Comparison of ENCODE assay signal across 8 mouse cellular contexts in the genomic region with DNA sequence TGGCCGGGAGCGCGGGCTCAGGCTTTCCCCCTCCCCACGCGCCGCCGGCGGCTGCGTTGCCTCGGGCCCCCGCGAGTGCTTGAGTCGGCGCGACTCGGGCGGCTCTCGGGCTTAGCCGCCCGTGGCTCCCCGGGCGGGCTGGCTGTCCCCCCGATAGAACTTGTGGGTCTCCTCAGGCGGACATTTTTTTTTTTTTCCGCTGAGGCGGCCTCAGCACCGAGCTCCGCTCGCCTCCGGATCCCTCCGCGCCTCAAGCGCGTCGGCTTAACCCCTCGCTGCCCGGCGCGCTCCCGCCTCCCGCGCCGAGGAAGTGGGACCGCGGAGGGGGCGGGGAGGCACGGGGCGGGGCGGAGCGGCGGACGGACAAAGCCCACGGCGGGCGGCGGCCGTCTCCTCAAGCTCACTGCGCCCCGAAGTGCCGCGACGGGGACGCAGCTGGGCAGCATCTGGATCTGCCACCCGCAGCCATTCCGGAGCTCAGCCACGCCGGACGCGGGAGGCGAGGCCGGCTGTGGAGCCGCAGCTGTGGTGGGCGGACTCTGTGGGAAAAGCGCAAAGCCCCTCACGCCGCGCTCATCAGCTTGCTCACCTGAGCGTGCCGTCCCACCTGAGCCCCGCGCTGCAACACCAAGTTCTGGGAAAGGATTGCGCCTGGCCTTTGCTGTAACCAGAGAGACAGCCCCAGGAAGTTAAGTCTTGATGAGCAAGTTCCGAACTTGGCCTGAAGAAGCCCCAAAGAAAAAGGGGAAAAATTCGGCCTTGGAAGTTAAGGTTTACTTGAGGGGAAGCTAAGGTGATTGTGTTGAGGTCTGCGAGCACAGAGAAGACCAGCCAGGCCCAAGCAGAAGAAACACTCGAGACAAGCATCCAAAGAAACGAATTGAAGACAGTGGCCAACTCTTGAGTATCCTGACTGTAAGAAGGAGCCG. TPM values are rescaled to one million over a fixed set of nuclear protein-coding genes. Genes with fewer than 3 reads are reported as not detected.
A peak's percentile ranks its signal among the peaks of the same experiment; 100 is the strongest.
DNase-seq lines count a peak whose midpoint lies in the region; ATAC-seq and TF ChIP-seq lines count a peak whose summit lies in the region.

A gene (minus strand): TSS at position 250 of the 929 bp plus-strand sequence.

- no peaks in the 10 kb centered on the region for H3K9me3 ChIP-seq in erythroblast, embryonic 14.5 days (ENCODE audit: control insufficient read depth, low read length)
- no peaks in the 10 kb centered on the region for H3K9me3 ChIP-seq in heart, embryonic 11.5 days (replicated peaks; ENCODE audit: control insufficient read depth, low read length)
- no peaks in the 10 kb centered on the region for H3K9me3 ChIP-seq in kidney, embryonic 15.5 days (replicated peaks)

- peak within 1 kb of the TSS; percentile 88 for H3K4me2 ChIP-seq in heart, embryonic 11.5 days
- peak within 1 kb of the TSS; percentile 65 for H3K4me2 ChIP-seq in kidney, embryonic 15.5 days

- peaks cover 7% of the 10 kb centered on the region for H3K79me2 ChIP-seq in liver, adult 2 months (ENCODE audit: control insufficient read depth, insufficient read depth, low read length)

- ATAC-seq in heart, embryonic 11.5 days (replicated peaks; ENCODE audit: insufficient number of reproducible peaks, low FRiP score, low TSS enrichment): peak; percentile 87
- ATAC-seq in kidney, embryonic 15.5 days (replicated peaks; ENCODE audit: low FRiP score): peak; percentile 85
- ATAC-seq in monocyte, adult 5-6 weeks (replicated peaks; ENCODE audit: insufficient number of reproducible peaks, low FRiP score, low TSS enrichment, poor library complexity, severe bottlenecking): peak; percentile 93

- peak within 1 kb of the TSS; percentile 92 for H3K4me3 ChIP-seq in erythroblast, embryonic 14.5 days (replicated peaks)
- H3K4me3 ChIP-seq in heart, embryonic 11.5 days (ENCODE audit: low read depth, low read length): peak within 1 kb of the TSS; percentile 93
- H3K4me3 ChIP-seq in kidney, embryonic 15.5 days (replicated peaks): peak within 1 kb of the TSS; percentile 99
- H3K4me3 ChIP-seq in liver, adult 2 months (ENCODE audit: insufficient read depth, low read depth, low read length): peak within 1 kb of the TSS; percentile 88

- DNase-seq in CD4-positive, CD25-positive, alpha-beta regulatory T cell, adult 2 months (ENCODE audit: low read depth, low spot score): peak; percentile 93
- DNase-seq in brain, embryonic 14.5 days (ENCODE audit: low read depth): peak; percentile 97
- peak; percentile 60 for DNase-seq in liver, adult 2 months (ENCODE audit: extremely low read depth, low read depth, low spot score)
- DNase-seq in spleen, postnatal 4 days (ENCODE audit: low spot score in 2 of 2): peak; percentile 81 to 90

- peak; percentile 67 for TF ChIP-seq POLR2A in brain, embryonic 14.5 days (IDR thresholded peaks at IDR 0.05; ENCODE audit: borderline replicate concordance, extremely low read depth, insufficient read depth, insufficient read length, poor library complexity, severe bottlenecking)
- TF ChIP-seq POLR2A in liver, adult 2 months (IDR thresholded peaks at IDR 0.05; ENCODE audit: extremely low read depth, insufficient read depth, low read length): 0 out of 2 replicates have a peak, but pooled peaks have one; percentile 40

- H3K27ac ChIP-seq in heart, embryonic 11.5 days (ENCODE audit: low read depth, low read length): peak within 1 kb of the TSS; percentile 94
- H3K27ac ChIP-seq in kidney, embryonic 15.5 days: peak within 1 kb of the TSS; percentile 89
- peak within 1 kb of the TSS; percentile 89 for H3K27ac ChIP-seq in liver, adult 2 months (replicated peaks; ENCODE audit: insufficient read depth, low read depth, low read length)

- peaks cover 12% of the 10 kb centered on the region for H3K36me3 ChIP-seq in erythroblast, embryonic 14.5 days (ENCODE audit: control insufficient read depth)
- no peaks in the 10 kb centered on the region; the same call in 1 of the 2 replicates for H3K36me3 ChIP-seq in heart, embryonic 11.5 days (ENCODE audit: control insufficient read depth, insufficient read depth, low read length)
- peaks cover 9% of the 10 kb centered on the region for H3K36me3 ChIP-seq in kidney, embryonic 15.5 days
- peaks cover 4% of the 10 kb centered on the region; the same call in 1 of the 2 replicates for H3K36me3 ChIP-seq in liver, adult 2 months (ENCODE audit: control insufficient read depth, insufficient read depth, low read length)

- WGBS in heart, embryonic 11.5 days (ENCODE audit: insufficient replicate concordance): 3% methylated on average over 79 of the region's 88 CpGs
- WGBS in kidney, embryonic 15.5 days: 1% methylated on average over 88 of the region's 88 CpGs
- WGBS in liver, adult 2 months: 3% methylated on average over 88 of the region's 88 CpGs

- TF ChIP-seq CTCF in brain, embryonic 14.5 days (IDR thresholded peaks at IDR 0.05; ENCODE audit: borderline replicate concordance, extremely low read depth, insufficient read depth, insufficient read length): no peak
- TF ChIP-seq CTCF in liver, adult 2 months (IDR thresholded peaks at IDR 0.05; ENCODE audit: low read depth, low read length): no peak

- peaks cover 27% of the 10 kb centered on the region for H3K4me1 ChIP-seq in erythroblast, embryonic 14.5 days (ENCODE audit: control insufficient read depth)
- H3K4me1 ChIP-seq in heart, embryonic 11.5 days (ENCODE audit: control insufficient read depth, insufficient read depth, low read length): peaks cover 5% of the 10 kb centered on the region; the same call in 1 of the 2 replicates
- H3K4me1 ChIP-seq in kidney, embryonic 15.5 days: peaks cover 14% of the 10 kb centered on the region
- no peaks in the 10 kb centered on the region for H3K4me1 ChIP-seq in liver, adult 2 months (ENCODE audit: control insufficient read depth, insufficient read depth, low read length)

- H3K27me3 ChIP-seq in erythroblast, embryonic 14.5 days (ENCODE audit: control insufficient read depth): peaks cover 15% of the 10 kb centered on the region
- H3K27me3 ChIP-seq in heart, embryonic 11.5 days (ENCODE audit: control insufficient read depth, insufficient read depth, low read length): no peaks in the 10 kb centered on the region
- H3K27me3 ChIP-seq in kidney, embryonic 15.5 days: no peaks in the 10 kb centered on the region
- H3K27me3 ChIP-seq in liver, adult 2 months (ENCODE audit: control insufficient read depth, insufficient read depth, low read length): no peaks in the 10 kb centered on the region

- peak within 1 kb of the TSS; percentile 99 for H3K9ac ChIP-seq in heart, embryonic 11.5 days (ENCODE audit: low read depth, low read length)
- peak within 1 kb of the TSS; percentile 94 for H3K9ac ChIP-seq in kidney, embryonic 15.5 days
- peak within 1 kb of the TSS; percentile 98 for H3K9ac ChIP-seq in liver, adult 2 months (ENCODE audit: low read depth, low read length)

RNA-seq across cellular contexts. Expression of the gene that starts here (rescaled TPM):
- polyA plus RNA-seq in brain, embryonic 14.5 days (2012; rRNA removed): 140 and 156 TPM in 2 replicates
- 0.88 and 1.2 TPM in 2 replicates for polyA plus RNA-seq in erythroblast, embryonic 14.5 days (2012)
- polyA plus RNA-seq in heart, embryonic 11.5 days (2014; fragmentation: Nextera tagmentation; extraction: Ambion mirVana): 47.3 and 51.8 TPM in 2 replicates
- polyA plus RNA-seq in kidney, embryonic 15.5 days (2015; fragmentation: Nextera tagmentation; extraction: Ambion mirVana): 69.8 and 70.0 TPM in 2 replicates
- total RNA-seq in liver, adult 2 months (2014; rRNA removed): 19.2 and 21.4 TPM in 2 replicates
- polyA plus RNA-seq in liver, adult 2 months (2012; rRNA removed): 14.1 and 18.4 TPM in 2 replicates
- 33.0 to 73.0 TPM (median 36.9 TPM) in 3 replicates for total RNA-seq in monocyte, adult 5-6 weeks (2017)

Comparison
In these comparisons a context has a peak if more than half of its experiments do, and no peak if none do; other contexts are left out.
1. Peak in every context shown above with its lines: DNase-seq, ATAC-seq, H3K4me3 ChIP-seq and H3K27ac ChIP-seq.